Mouse (Mus musculus) lung, postnatal 0 days (tissue): Measurements from ENCODE around the gene Ogdh. TPM values are rescaled to one million over a fixed set of nuclear protein-coding genes. Genes with fewer than 3 reads are reported as not detected.
"Not testable (repeated sequence)": the region's sequence is repeated elsewhere in the genome, so short reads cannot be mapped to it uniquely, and the experiment has no call there.

Source experiments
- ATAC-seq: fragments of 200-750 bp; cut with Nextera tagmentation; 2 replicates; pipeline ENCODE4 v1.8.0; 2017; ENCODE audit warnings: moderate library complexity
- DNase-seq: peaks from one replicate; pipeline ENCODE4 v3.0.0-alpha.2; 2016; ENCODE audit warnings: low spot score
- H3K27ac ChIP-seq: fragments of 300-500 bp; sonication (generic); 2 replicates; pipeline ENCODE4 v1.5.1; 2014; ENCODE audit warnings: antibody characterized with exemption, mild to moderate bottlenecking, low read length, mixed read lengths
- H3K27me3 ChIP-seq: fragments of 300-500 bp; sonication (generic); replicated peaks from 2 replicates; pipeline ENCODE4 v1.6.1; 2014; ENCODE audit warnings: low read length, mixed read lengths; ENCODE audit not compliant: insufficient read depth
- H3K36me3 ChIP-seq: fragments of 300-500 bp; sonication (generic); 2 replicates; pipeline ENCODE4 v1.6.1; 2014; ENCODE audit warnings: low read length, mixed read lengths; ENCODE audit not compliant: insufficient read depth
- H3K4me1 ChIP-seq: fragments of 300-500 bp; sonication (generic); 2 replicates; pipeline ENCODE4 v1.6.1; 2014; ENCODE audit warnings: antibody characterized with exemption, low read depth, low read length, mixed read lengths; ENCODE audit not compliant: insufficient read depth
- H3K4me2 ChIP-seq: fragments of 300-500 bp; sonication (generic); replicated peaks from 2 replicates; pipeline ENCODE4 v1.6.1; 2014; ENCODE audit warnings: low read depth, mild to moderate bottlenecking, low read length, moderate library complexity, mixed read lengths
- H3K4me3 ChIP-seq: fragments of 300-500 bp; sonication (generic); 2 replicates; pipeline ENCODE4 v1.5.1; 2014; ENCODE audit warnings: low read depth, low read length
- H3K9ac ChIP-seq: fragments of 300-500 bp; sonication (generic); replicated peaks from 2 replicates; pipeline ENCODE4 v1.6.1; 2014; ENCODE audit warnings: low read depth, mild to moderate bottlenecking
- H3K9me3 ChIP-seq: fragments of 300-500 bp; sonication (generic); 2 replicates; pipeline ENCODE4 v1.6.1; 2016; ENCODE audit warnings: low read length, mixed read lengths
- CTCF ChIP-seq: IDR thresholded peaks from 2 replicates; pipeline ENCODE4 v1.5.1; 2016; ENCODE audit warnings: antibody characterized with exemption, mild to moderate bottlenecking
- EP300 ChIP-seq: IDR thresholded peaks from 2 replicates; pipeline ENCODE4 v1.6.1; 2016; ENCODE audit warnings: antibody characterized with exemption, mild to moderate bottlenecking, control low read depth
- WGBS: fragments of 180-500 bp; shearing (Covaris S2); extraction: QIAGEN DNeasy Blood & Tissue Kit; methylation state at CpG from one replicate; pipeline ENCODE4 v1.1.7; 2014; 5-methylcytosine and 5-hydroxymethylcytosine counted together
- polyA plus RNA-seq: library from polyadenylated mRNA; unstranded; fragments of >200 nt; fragmentation: Nextera tagmentation; extraction: Ambion mirVana; gene quantifications from 2 replicates; pipeline ENCODE4 v1.2.1, GENCODE M21; 2015

The Ogdh gene
- polyA plus RNA-seq, 1 experiment from 2014 or later = 78.8 TPM

DNA sequence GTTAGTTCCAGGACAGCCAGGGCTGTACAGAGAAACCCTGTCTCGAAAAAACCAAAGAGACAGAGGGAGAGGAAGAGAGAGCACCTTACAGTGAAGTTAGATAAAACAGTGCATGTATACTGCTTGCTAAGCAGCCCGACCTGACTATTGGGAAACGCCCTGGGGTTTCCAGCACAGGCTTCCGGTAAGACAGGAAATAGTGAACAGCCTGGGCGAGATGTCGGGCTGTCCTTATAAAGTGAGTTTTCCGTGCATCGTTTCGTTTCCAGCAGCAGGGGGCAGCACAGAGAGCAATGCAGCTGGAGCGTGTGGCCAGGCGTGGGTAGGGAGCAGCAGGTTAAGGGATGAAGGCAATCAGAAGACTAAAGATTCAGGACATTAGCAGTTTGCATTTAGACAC is 74.5 kb downstream of the Ogdh start:
- Histone ChIP-seq H3K9me3 (no peaks in the 10 kb centered on the region), H3K36me3 (no peaks in the 10 kb centered on the region), H3K4me1 (no peaks in the 10 kb centered on the region), H3K9ac (no peak overlapping the region), H3K27ac (no peak overlapping the region), H3K27me3 (no peaks in the 10 kb centered on the region), H3K4me2 (0 out of 2 replicates have a peak overlapping the region, but pooled peaks have one; percentile 8), H3K4me3 (no peak overlapping the region)
- TF ChIP-seq EP300 (0 out of 2 replicates have a peak, but pooled peaks have one; percentile 32), CTCF (peak; percentile 93)
- WGBS = 13% methylated on average over 11 of the region's 11 CpGs
- ATAC-seq (peak; percentile 93), DNase-seq (peak; percentile 91)

- H3K4me1 ChIP-seq = no peaks in the 10 kb centered on the region
- TF ChIP-seq CTCF = no peak
- TF ChIP-seq EP300 = no peak
- H3K36me3 ChIP-seq = no peaks in the 10 kb centered on the region
- H3K27ac ChIP-seq = no peak overlapping the region
- ATAC-seq (peak; percentile 6; the same call in 1 of the 2 replicates), DNase-seq (no peak)
- H3K4me3 ChIP-seq = no peak overlapping the region
- WGBS = 67% methylated on average over 6 of the region's 6 CpGs
- H3K4me2 ChIP-seq = no peak overlapping the region
- H3K9ac ChIP-seq = no peak overlapping the region
- H3K9me3 ChIP-seq = no peaks in the 10 kb centered on the region
- H3K27me3 ChIP-seq = no peaks in the 10 kb centered on the region
Observed at GRCm38 (mm10) chr11:6366434-6366833, 75.0 kb downstream of the Ogdh start.

DNA sequence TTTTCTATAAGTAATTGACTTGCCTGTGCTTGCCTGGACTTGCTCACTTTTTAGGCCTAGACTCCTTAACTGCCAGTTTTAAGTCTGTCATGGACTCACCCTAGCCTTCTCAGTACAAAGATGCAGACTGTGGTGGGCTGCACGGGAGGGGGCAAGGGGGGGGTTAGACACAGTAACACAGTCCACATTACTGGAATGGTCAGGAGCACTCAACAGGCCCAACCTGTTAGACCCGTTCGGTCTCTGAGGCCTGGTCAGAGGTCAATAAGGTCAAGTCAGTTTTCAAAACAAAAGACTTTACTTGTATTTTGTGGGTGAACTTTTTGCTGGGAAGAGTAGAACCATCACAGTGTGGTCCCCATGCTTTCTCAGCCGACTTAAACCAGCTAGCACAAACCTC is 75.7 kb downstream of the Ogdh start:
- WGBS = 49% methylated on average over 4 of the region's 4 CpGs
- TF ChIP-seq CTCF = no peak
- no peak for TF ChIP-seq EP300
- Histone ChIP-seq H3K4me2 (no peak overlapping the region), H3K9ac (no peak overlapping the region), H3K4me3 (no peak overlapping the region), H3K36me3 (no peaks in the 10 kb centered on the region), H3K4me1 (no peaks in the 10 kb centered on the region), H3K27ac (no peak overlapping the region), H3K9me3 (no peaks in the 10 kb centered on the region), H3K27me3 (no peaks in the 10 kb centered on the region)
- ATAC-seq (no peak), DNase-seq (no peak)

DNA sequence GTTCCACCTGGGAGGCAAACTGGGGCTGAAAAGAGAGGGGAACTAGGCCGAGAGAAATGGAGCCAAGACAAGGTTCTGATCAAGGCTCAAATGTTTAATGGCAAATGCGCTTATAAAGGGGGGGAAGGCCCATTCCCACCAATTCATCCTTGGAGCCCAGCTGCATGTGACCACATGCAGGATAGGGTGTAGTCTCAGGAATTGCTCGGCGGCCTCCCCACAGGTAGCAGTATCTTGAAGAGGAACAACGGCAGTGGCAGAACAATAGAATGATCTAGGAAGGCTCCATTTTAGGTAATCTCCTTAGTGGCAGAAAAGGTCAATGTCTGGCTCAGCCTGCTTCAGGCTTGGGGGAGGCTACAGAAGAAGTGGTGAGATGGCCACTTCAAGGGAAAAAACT is 76.6 kb downstream of the Ogdh start:
- not testable (repeated sequence) for H3K27ac ChIP-seq, H3K4me2 ChIP-seq, ATAC-seq, H3K36me3 ChIP-seq, DNase-seq, H3K4me1 ChIP-seq, H3K4me3 ChIP-seq, H3K27me3 ChIP-seq, H3K9ac ChIP-seq, H3K9me3 ChIP-seq
- WGBS = 87% methylated on average over 5 of the region's 5 CpGs

DNA sequence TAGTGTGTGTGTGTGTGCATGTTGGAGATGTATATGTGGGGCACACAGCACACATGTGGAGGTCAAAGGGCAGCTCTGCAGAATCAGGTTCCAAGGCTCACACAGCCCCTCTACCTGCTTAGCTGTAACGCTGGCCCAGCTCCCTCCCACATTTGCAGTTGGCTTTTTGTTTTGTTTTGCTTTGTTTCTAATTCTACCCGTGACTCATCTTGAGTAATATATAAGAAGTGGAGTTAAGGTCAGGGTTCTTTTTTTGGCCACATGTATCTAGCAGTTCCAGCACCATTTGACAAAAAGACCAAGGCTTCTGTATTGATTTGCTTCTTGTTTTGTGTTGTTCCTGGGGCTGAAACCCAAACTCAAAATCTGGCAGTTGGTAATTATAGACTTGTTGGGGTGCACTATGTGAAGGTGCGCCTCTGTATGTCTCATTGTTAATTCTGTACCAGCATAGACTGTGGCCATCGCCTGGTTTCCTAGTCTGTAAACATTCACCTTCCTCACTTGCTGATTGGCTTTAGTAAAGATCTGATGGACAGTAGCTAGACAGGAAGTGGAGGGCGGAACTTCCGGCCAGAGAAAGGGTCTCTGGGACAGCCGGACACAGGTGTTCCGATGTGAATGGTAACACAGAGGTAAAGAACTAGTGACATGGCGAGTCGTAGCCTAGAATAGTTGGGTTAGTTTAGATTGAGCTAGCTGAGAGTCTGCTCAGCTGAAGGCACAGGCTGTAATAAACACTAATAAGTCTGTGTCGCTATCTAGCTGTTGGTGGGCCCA is 80.1 kb downstream of the Ogdh start:
- Histone ChIP-seq H3K4me2 (no peak overlapping the region), H3K27me3 (no peaks in the 10 kb centered on the region), H3K4me3 (no peak overlapping the region), H3K4me1 (no peaks in the 10 kb centered on the region), H3K36me3 (no peaks in the 10 kb centered on the region), H3K27ac (no peak overlapping the region), H3K9ac (no peak overlapping the region), H3K9me3 (no peaks in the 10 kb centered on the region)
- TF ChIP-seq CTCF = no peak
- no peak for TF ChIP-seq EP300
- ATAC-seq (no peak), DNase-seq (no peak)
- WGBS = 78% methylated on average over 11 of the region's 11 CpGs

DNA sequence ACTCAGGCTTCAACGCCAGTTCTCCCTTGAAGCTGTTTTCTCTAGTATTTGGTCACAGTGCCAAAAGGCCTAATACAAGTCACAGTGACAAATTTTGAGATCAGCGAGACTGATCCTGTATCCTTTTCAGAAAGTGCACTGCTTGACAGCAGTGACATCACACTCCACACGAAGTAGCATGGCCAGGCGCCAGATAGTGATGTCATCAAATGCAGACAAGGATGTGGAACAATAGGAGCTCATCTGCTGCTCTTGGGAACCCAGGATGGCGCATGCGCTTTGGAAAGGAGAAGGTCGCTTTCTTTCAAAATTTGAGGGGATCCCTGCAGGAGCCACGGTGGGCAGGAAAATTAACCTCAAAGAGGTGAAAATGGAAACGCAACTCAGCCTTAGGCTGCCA is 81.4 kb downstream of the Ogdh start:
- DNase-seq (no peak), ATAC-seq (no peak)
- Histone ChIP-seq H3K27ac (no peak overlapping the region), H3K4me1 (no peaks in the 10 kb centered on the region), H3K4me3 (no peak overlapping the region), H3K4me2 (no peak overlapping the region), H3K9ac (no peak overlapping the region), H3K36me3 (no peaks in the 10 kb centered on the region), H3K9me3 (no peaks in the 10 kb centered on the region), H3K27me3 (no peaks in the 10 kb centered on the region)
- WGBS = 86% methylated on average over 9 of the region's 9 CpGs
- no peak for TF ChIP-seq EP300
- TF ChIP-seq CTCF = no peak
